Mouse (Mus musculus): ENCODE measurements around the gene Spo11. TPM values are rescaled to one million over a fixed set of nuclear protein-coding genes. Genes with fewer than 3 reads are reported as not detected.

Spo11 gene
- polyA plus RNA-seq (2021; fragmentation: Nextera tagmentation): 0.08 TPM in 1 of 2 replicates, not detected in the other
- long read RNA-seq, experiment 1: 0 reads
- long read RNA-seq, experiment 2: 0 reads

DNA sequence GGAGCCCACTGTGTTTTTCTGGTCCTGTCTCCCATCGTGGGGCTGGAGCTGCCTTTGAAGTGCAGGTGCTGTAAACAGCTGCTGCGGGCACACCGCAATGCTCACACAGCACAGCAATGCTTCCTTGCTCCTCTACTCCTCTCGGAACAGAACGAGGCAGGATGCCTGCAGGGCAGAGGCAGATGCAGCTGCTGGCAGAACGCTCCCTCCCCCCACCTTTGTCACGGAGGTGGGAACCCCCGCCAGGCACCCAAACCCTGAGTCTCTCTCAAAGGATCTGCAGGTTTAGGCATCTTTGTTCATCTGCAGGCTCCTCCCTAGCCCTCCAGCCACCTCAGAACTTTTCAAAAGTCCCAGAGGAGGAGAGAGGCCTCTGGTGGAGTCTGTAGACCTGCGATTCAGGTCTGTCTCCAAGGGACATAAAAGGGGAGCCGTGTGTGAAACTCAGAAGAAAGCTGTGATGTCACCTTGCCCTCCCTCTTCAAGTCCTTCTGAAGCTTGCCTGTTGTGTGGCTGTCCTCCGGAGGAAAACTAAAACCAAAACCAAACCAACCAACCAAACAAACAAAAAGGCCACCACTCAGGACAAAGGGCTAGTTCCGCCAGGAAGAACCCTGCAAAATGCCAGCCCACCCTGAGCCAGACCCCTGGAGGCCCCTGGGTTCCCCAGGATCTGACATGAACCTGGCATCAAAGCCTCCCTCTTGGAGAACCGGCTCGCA lies at the start of gene Spo11:
Gene Spo11, plus strand, starts transcription at position 292 of the 722 bp plus-strand sequence.

DNA sequence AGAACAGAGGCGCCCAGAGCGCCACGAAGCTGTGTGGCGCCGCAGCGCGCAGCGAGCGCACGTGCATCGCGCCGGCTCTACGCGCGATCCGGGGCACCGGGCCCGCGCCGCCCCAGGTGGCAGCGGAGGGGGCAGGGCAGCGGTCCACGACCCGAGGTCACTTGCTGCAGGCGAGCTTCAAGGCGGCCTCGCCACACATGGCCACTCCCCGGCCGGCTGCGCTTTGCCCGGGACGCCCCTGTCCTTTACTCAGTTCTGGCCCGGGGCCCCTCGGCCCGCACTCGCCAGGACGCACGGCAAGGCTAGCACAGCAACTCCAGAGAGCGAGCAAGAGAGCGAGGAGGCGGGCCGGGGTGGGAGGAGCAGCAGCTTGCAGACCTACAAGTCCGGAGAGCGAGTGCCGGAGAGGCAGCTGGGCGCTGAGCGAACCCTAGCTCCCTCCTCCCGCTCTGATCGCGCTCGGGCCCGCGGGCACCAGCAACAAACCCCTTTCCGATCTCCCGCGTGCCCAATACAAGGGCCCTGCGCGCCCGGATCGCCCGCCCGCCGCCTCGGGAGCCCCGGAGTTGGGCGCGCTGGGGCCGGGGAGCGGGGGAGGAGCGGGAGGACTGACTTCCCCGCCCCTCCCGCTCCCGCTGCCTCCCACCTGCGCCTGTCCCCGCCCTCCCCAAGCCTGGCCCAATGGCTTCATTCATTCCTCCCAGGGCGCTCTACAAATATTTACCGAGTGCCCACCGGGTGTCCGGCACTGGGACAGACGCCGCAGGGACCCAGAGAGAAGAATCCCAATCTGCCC lies 37.3 kb upstream of the Spo11 start, which contains the start of gene Bmp7:
Gene Bmp7, minus strand, starts transcription at position 319 of the 796 bp plus-strand sequence.

DNA sequence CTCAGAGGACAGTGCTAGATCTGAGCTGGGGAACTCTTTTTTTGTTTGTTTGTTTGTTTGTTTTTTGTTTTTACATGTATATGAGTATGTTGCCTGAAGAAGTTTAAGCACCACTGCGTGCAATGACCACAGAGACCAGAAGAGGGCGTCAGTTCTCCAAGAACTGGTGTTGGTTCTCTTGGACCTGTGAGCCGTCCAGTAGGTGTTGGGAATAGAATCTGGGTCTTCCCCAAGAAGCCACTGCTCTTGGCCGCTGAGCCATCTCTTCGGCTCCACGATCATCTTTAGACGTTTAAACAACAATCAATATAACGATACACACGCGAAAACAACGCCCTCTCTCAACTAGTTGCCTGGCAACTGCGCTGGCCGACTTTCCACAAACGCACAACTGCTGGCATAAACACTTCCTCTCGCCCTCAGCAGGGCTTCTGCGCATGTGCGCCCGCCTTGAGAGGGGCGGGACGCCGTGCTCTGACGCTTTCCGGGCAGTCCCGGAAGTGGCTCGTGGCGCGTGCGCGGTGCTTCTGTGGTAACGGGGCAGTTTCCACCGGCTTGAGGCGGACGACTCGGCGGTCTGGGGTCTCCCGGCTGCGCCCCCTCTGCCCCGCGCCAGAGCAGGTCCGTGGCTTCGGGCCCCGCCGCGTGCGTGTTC lies 22.3 kb downstream of the Spo11 start, which contains the start of gene Rae1:
Gene Rae1, plus strand, starts transcription at position 488 of the 655 bp plus-strand sequence.

DNA sequence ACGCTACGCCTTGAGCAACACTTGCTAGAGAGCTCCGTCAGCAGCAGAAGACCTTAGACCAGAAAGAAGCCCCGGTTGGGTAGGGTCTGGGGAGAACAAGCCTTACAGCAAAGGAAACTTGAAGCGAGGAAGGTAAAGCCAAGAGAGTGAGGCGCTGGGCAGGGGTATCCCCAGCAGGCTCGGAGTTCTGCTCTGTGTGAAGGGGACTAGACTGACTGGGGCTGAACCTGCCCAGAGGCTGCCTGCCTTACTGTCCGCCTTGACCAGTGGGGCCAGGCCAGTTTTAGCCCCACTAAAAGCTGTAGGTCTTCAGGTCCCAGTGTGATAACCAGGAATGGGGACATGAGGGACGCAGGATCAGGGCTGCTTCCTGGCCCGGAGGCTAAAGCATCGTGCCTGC lies 42.9 kb downstream of the Spo11 start, which contains the start of gene Rbm38:
Gene Rbm38, plus strand, starts transcription at position 69 of the 400 bp plus-strand sequence.

Other genes starting within 250 kb of the Spo11 start
- gene Bmp7, start 37.4 kb upstream of the Spo11 start, polyA plus RNA-seq (2021; fragmentation: Nextera tagmentation): 5.0 and 5.2 TPM in 2 replicates
- gene Rae1, start 22.4 kb downstream of the Spo11 start, polyA plus RNA-seq (2021; fragmentation: Nextera tagmentation): 79.3 and 80.0 TPM in 2 replicates
- gene Rbm38, start 42.8 kb downstream of the Spo11 start, polyA plus RNA-seq (2021; fragmentation: Nextera tagmentation): 3.9 TPM in 2 replicates
- not detected in 2 replicates for gene Ctcfl, start 141.8 kb downstream of the Spo11 start, polyA plus RNA-seq (2021; fragmentation: Nextera tagmentation)
- not detected in 2 replicates for gene Pck1, start 175.3 kb downstream of the Spo11 start, polyA plus RNA-seq (2021; fragmentation: Nextera tagmentation)
- 0.25 and 0.60 TPM in 2 replicates for gene Zbp1, start 241.2 kb downstream of the Spo11 start, polyA plus RNA-seq (2021; fragmentation: Nextera tagmentation)

Measured in layer of hippocampus, adult 6 months (tissue).